Mouse (Mus musculus): Measurements from ENCODE around the gene Nck2.

DNA sequence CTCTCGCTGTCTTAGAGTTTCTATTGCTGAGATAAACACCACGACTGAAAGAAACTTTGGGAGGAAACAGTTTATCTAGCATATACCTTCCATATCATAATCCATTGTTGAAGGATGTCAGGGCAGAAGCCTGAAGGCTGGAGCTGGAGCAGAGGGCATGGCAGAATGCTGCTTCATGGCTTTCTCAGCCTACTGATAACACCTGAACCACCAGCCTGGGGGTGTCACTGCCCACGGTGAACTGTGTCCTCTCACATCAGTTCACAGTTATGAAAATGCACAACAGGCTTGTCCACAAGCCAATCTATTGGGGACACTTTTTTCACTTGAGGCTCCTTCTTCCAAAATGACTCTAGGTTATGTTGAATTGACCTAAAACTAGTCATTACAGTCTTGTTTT is 114.0 kb downstream of the Nck2 start:
- TF ChIP-seq POLR2A (IDR thresholded peaks at IDR 0.05; ENCODE audit: control insufficient read depth, extremely low read depth, insufficient read depth, low read length, poor library complexity) = no peak
- TF ChIP-seq CTCF (IDR thresholded peaks at IDR 0.05; ENCODE audit: borderline replicate concordance, control insufficient read depth, extremely low read depth, insufficient read depth, low read length, poor library complexity) = no peak
